Mouse (Mus musculus) erythroblast, adult 5-6 weeks (primary cell): ENCODE data around the gene Ifne. TPM values are rescaled to one million over a fixed set of nuclear protein-coding genes. Genes with fewer than 3 reads are reported as not detected.
"Not testable (repeated sequence)": the region's sequence is repeated elsewhere in the genome, so short reads cannot be mapped to it uniquely, and the experiment has no call there.

Experiments used
- ATAC-seq: replicated peaks from 2 replicates; pipeline ENCODE4 v1.8.0; 2016; ENCODE audit warnings: moderate number of reproducible peaks, mild to moderate bottlenecking, moderate TSS enrichment, inconsistent platforms; ENCODE audit not compliant: poor library complexity, low FRiP score, severe bottlenecking
- total RNA-seq, 2 experiments: library from RNA; stranded (forward) in 1 of 2; stranded (reverse) in 1 of 2; fragments of 150-400 nt in 1 of 2; fragments of 200-764, 138-1000 nt in 1 of 2; gene quantifications; 2 replicates each; pipeline versions ENCODE4 v1.2.3 to v1.2.4; 2015 to 2017; ENCODE audit warnings: low replicate concordance in 2 of 2

Ifne gene
- total RNA-seq, 2 experiments from 2014 or later, result not detected

DNA sequence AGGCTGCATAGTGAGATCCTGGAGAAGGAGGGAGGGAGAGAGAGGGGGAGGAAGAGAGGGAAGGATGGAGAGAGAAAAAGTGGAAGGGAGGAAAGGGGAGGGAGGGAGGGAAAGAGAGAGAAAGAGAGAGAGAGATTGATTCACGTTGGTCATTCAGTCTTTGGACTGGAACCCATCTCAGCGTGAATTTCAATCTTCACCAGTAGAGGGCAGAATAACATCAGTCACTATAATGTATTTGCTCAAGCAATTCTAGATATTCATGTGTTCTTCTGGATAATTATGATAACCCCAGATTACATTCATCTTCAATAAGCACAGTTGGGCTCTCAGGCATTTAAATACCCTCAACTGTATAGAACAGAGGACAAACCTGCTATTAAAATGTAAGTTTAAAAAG, 7.3 kb downstream of the Ifne start:
- ATAC-seq, result no peak

DNA sequence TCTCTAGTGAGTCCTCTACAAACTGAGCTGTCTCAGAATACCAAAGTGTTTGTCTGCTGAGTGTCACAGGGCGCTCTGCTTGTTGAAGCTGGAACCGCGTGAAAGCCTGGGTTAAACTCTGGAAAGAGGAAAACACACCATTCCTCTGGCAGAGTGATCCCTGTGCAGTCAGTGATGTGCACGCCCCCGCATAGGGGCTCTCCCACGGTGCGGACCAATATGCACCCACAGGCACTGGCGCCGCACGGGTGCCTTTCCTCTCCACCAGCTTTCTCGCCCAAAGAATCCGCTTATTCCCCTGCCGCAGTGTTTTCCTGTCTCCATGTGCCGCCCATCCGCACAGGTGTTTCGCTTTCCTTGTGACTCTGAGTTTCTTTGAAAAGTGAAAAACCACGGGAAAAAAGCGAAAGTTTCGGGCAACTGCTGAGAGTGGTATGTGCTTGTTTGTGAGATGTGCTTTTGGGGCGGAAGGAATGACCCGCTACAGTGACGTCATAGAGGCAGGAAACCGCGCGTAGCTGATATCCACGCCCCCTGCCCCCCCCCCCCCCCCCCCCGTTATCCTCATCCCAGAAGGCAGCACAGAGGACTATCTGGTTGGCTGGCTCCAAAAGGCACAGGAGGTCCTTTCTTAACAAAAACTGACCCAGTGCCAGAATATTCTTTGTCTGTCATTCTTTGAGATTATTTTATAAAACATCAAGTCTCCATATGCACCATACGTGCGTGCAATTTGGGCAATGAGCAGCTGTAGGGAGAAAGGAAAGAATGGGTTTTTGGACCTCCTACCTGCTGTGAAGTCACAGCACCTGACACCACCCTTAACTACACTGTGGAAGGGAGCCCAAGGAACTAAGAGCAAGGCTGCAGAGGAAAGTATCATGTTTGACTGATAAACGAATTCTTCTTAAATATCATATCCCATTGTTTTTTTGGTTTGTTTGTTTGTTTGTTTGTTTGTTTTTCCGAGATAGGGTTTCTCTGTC, 11.8 kb downstream of the Ifne start:
- ATAC-seq, result peak; percentile 75

DNA sequence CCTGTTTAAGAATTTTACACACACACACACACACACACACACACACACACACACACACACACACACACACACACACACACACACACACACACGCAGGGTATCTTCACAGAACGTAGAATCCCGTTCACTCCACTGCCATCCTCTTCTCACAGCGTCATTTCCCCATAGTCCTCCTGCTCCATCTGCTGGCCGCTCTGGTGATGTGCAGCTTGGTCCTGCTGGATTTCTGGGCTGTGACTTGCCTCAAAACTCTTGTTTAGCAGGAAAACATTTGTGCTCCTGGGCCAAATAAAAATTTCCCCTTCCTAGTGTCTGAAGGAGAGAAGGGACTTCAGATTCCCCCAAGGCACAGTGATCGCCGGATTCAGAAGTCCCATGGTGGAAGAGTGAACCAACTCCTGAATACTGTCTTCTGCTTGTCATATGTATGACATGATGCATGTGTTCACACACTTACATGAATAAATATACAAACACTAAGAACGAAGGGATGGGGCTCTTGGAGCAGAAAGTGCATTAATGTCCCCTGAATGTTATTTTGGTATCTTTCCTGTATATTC, 12.6 kb downstream of the Ifne start:
- peak; percentile 95 for ATAC-seq

DNA sequence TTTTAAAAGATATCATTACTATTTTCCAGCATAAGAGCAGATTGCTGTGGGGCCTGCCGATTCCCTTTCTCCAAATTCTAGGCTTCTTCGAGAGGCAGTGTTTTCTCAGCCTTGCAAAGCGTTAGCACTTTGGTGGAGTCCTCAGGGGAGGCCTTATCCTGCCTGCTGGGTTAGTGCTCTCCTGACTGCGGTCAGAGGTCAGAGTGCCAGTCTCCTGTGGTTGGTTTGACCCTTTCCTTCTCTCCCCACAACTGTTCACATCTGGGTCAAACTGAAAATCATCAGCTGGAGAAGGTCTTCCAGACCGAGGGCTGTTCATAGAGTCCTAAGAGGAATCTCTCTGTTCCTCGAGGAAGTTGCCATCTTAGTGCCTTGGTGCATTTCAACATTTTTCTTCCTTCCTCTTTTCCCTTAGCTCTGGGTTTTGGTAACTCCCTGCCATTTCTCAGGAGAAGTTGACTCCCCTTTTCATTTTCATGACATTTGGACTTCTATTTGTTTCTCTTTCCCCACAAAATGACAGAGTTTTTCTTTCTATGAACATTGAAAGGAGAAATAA, 14.9 kb downstream of the Ifne start:
- ATAC-seq, result no peak

DNA sequence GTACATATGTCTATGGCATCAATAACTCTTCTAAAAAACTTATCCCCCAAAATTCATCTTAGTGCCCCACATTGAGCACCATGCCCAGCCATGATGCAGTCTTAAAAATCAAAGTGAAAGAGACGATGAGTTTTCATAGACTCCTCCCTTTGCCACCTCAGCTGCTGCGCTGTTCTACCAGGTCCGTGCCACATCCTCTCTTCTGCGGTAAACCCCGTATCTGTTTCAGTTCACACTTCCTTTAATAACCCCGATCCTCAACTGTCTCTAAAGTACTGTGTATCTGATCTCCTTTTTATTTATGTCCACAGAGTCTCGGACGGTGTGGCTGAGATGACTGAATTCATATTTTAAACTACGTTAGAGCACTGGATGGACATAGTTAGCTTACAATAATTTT, 15.4 kb downstream of the Ifne start:
- no peak for ATAC-seq

DNA sequence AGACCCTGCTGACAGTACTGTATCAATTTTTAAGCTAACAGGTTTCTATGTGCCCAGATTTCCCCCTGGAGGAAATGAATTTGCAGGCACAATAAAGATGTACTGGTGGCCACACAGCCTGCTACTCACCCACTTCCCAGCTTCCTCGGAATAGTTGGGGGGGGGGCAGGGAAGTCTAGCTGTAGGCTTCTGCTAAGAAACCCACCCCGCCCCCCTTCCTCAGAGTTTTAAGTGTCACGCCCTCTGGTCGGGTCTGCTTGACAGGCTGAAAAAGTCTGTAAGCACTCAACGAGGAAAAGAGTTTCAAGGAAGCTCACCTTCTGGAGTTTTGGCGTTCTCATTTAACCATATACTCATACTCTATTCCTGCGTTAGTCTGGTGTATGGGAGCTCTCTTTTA, 16.7 kb downstream of the Ifne start:
- no peak for ATAC-seq

DNA sequence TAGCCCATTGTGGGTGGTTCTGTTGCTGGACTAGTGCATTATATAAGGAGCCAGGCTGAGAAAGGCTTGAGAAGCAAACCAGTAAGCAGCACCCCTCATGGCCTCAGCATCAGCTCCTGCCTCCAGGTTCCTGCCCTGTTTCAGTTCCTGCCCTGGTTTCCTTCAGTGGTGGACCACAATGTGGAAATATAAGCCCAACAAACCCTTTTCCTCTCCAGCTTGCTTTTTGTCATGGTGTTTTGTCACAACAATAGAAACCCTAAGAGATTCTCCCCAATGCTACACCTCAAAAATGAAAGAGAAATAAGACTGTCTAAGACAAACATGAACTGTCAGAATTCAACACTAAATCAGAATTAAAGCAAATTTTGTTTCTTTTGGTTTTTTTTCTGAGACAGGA, 20.8 kb downstream of the Ifne start:
- ATAC-seq, result no peak

DNA sequence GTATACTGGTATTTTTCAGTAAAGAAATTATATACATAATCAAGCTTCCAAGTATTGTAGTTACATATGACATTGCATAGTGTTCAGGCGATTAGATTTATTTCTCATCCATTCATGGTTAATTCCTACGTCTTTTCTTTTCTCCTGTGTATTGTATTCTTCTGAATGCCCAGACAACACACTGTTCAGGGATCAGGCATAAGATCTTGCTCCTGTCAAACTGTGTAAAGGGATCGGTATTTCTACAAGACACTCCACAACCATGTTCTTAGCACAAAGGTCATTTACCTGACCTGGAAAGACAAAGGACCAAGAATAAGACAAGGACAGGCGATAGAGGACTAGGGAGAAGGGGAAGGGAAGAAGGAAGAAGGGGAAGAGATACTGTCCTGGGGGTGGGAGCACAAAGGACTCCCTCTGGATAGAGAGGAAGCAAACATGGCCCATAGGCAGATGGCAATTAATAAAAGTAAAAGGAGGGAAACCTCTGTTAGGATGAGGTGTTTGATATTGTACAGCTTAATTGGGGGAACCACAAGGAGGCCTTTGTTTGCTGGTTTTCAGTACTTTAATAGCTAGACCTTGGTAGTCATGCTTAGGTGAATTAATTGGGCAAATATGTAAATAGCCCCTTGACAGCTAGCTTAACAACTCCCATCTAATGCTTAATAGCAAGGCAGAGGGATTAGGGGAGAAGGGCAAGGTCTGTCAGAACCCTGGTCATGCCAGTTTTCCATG, 28.8 kb downstream of the Ifne start:
- no peak for ATAC-seq

DNA sequence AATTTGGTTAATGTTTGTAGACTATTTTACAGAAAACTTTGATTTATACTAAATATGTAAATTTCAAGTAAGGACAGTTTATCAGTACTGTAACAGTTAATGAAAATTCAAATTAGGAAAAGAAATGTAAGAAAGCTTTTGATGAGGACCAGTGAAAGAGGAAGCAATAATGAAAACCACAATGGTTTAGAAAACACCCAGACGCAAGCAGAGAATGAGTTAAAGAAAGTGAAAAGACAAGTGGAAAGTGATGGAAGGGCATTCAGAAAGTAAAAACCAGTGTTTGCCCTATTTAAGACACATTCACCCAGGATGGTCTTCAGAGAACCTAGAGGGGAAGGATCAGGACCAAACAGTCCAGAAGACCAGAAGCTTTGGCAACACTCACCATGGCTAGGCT, 30.3 kb downstream of the Ifne start, which contains the start of gene Ifna1:
TSS of gene Ifna1 (plus strand) at position 390 of the 400 bp plus-strand sequence.
- no peak for ATAC-seq

DNA sequence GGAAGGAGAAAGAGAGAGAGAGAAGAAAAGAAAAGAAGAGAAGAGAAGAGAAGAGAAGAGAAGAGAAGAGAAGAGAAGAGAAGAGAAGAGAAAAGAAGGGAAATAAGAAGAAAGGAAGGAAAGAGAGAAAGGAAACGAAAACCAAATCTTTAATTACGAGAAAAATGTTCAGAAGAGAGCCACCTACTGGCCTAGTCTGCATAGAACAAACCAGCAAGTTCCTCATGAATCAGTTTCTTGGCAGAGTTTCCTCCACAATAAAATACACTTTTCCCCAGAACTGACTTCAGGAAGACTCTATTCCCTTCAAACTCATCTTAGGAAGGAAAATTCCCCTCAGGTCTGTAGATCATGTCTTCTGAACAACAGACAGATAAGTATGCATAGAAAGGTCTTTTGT, 34.7 kb downstream of the Ifne start:
- ATAC-seq, result no peak

DNA sequence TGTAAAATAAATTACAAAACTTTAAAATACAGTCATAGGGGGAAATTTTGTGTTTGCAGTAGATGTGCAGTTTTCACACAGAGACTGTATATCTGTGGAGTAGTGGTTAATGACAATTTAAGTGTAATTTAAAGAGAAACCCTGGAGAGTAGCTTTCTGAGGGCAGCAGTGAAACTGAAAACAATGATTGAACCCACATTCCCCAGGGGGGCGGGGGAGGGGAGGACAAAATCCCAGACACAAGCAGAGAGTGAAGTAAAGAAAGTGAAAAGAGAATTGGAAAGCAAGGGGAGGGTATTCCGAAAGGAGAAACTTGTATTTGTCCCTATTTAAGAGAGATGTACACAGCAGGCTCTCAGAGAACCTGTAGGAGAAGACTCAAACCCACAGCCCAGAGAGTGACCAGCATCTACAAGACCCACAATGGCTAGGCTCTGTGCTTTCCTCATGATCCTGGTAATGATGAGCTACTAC, 38.5 kb downstream of the Ifne start, which contains the start of gene Ifna4:
TSS of gene Ifna4 (plus strand) at position 424 of the 474 bp plus-strand sequence.
- ATAC-seq, result no peak

DNA sequence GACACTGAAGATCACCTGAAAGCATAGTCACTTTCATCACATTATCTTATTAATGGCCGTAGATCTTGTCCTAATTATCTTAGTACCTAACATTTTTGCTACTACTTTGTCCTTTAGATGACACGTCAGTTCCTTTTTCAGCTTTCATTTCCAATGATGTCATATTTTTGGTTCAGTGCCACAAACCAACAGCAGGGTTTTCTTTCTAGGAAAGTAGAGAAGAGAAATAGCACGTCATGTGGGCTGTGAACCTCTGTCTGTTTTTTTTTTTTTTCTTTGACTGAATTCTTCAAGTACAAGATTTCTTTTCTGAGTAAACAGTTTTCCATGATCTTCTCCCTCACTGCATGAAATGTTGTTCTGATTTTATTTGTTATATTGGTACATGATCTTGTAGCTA, 39.9 kb downstream of the Ifne start:
- no peak for ATAC-seq

DNA sequence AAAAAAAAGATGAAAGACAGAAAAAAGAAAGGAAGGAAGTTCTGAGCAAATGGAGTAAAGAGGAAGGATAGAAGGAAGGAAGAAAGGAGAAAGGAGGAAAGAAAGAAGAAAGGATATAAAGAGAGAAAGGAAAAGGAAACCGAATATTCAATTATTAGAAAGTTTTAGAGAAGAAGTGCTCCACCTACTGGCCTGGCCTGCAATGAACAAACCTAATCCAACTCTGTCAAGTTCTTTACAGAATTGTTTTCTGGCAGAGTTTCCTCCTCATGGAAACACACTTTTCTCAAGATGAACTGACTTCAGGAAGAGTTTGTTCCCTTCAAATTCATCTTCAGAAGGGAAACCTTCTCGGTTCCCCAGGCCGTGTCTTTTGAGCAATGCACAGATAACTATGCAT, 41.2 kb downstream of the Ifne start:
- ATAC-seq, result no peak

DNA sequence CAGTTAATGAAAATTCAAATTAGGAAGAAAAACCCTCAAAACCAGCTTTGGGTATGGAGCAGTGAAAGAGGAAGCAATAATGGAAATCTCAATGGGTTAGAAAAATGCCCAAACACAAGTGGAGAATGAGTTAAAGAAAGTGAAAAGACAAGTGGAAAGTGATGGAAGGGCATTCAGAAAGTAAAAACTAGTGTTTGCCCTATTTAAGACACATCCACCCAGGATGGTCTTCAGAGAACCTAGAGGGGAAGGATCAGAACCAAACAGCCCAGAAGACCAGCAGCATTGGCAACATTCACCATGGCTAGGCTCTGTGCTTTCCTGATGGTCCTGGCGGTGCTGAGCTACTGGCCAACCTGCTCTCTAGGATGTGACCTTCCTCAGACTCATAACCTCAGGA, 44.8 kb downstream of the Ifne start, which contains the start of gene Ifna5:
TSS of gene Ifna5 (plus strand) at position 301 of the 400 bp plus-strand sequence.
- ATAC-seq, result not testable (repeated sequence)

DNA sequence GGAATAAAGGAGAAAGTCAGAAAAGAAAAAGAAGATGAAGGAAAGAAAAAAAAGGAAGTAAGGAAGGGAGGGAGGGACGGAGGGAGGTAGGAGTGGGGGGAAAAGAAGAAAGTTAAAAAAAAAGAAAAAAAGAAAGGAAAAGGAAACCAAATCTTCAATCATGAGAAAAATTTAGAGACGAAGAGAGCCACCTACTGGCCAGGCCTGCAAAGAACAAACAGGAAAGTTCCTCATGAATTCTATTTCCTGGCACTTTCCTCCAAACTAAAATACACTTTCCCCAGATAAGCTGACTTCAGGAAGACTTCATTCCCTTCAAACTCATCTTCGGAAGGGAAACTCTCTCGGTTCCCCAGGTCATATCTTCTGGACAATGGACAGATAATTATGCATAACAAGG, 49.5 kb downstream of the Ifne start:
- ATAC-seq, result no peak

Other genes with a start within 250 kb of the Ifne start
- gene C87499, start 245.8 kb downstream of the Ifne start, total RNA-seq (2015; ENCODE audit: low replicate concordance), result not detected in 2 replicates
- not detected in 2 replicates for gene C87499, start 245.8 kb downstream of the Ifne start, total RNA-seq (2017; ENCODE audit: low replicate concordance)
- not detected in 2 replicates for gene Ifna13, start 235.7 kb downstream of the Ifne start, total RNA-seq (2015; ENCODE audit: low replicate concordance)
- not detected in 2 replicates for gene Ifna13, start 235.7 kb downstream of the Ifne start, total RNA-seq (2017; ENCODE audit: low replicate concordance)
- not detected in 2 replicates for gene Ifna16, start 203.3 kb downstream of the Ifne start, total RNA-seq (2015; ENCODE audit: low replicate concordance)
- gene Ifna16, start 203.3 kb downstream of the Ifne start, total RNA-seq (2017; ENCODE audit: low replicate concordance), result not detected in 2 replicates
- not detected in 2 replicates for gene Ifna2, start 196.3 kb downstream of the Ifne start, total RNA-seq (2015; ENCODE audit: low replicate concordance)
- not detected in 2 replicates for gene Ifna2, start 196.3 kb downstream of the Ifne start, total RNA-seq (2017; ENCODE audit: low replicate concordance)
- gene Ifnab, start 188.8 kb downstream of the Ifne start, total RNA-seq (2015; ENCODE audit: low replicate concordance), result not detected in 2 replicates
- gene Ifnab, start 188.8 kb downstream of the Ifne start, total RNA-seq (2017; ENCODE audit: low replicate concordance), result not detected in 2 replicates
- not detected in 2 replicates for gene Gm26566, start 158.4 kb downstream of the Ifne start, total RNA-seq (2015; ENCODE audit: low replicate concordance)
- gene Gm26566, start 158.4 kb downstream of the Ifne start, total RNA-seq (2017; ENCODE audit: low replicate concordance), result not detected in 2 replicates
- gene Klhl9, start 157.7 kb downstream of the Ifne start, total RNA-seq (2015; ENCODE audit: low replicate concordance), result 18.6 and 26.3 TPM in 2 replicates
- gene Klhl9, start 157.7 kb downstream of the Ifne start, total RNA-seq (2017; ENCODE audit: low replicate concordance), result 24.0 and 29.5 TPM in 2 replicates
- not detected in 2 replicates for gene Gm13271, start 125.3 kb downstream of the Ifne start, total RNA-seq (2015; ENCODE audit: low replicate concordance)
- not detected in 2 replicates for gene Gm13271, start 125.3 kb downstream of the Ifne start, total RNA-seq (2017; ENCODE audit: low replicate concordance)
- gene Gm13283, start 120.1 kb downstream of the Ifne start, total RNA-seq (2015; ENCODE audit: low replicate concordance), result not detected in 2 replicates
- gene Gm13283, start 120.1 kb downstream of the Ifne start, total RNA-seq (2017; ENCODE audit: low replicate concordance), result not detected in 2 replicates
- gene Gm13290, start 106.4 kb downstream of the Ifne start, total RNA-seq (2015; ENCODE audit: low replicate concordance), result not detected in 2 replicates
- not detected in 2 replicates for gene Gm13290, start 106.4 kb downstream of the Ifne start, total RNA-seq (2017; ENCODE audit: low replicate concordance)
- not detected in 2 replicates for gene Gm13289, start 103.3 kb downstream of the Ifne start, total RNA-seq (2015; ENCODE audit: low replicate concordance)
- not detected in 2 replicates for gene Gm13289, start 103.3 kb downstream of the Ifne start, total RNA-seq (2017; ENCODE audit: low replicate concordance)
- gene Gm13272, start 100.4 kb downstream of the Ifne start, total RNA-seq (2015; ENCODE audit: low replicate concordance), result not detected in 2 replicates
- gene Gm13272, start 100.4 kb downstream of the Ifne start, total RNA-seq (2017; ENCODE audit: low replicate concordance), result not detected in 2 replicates
- not detected in 2 replicates for gene Ifnz, start 98.1 kb downstream of the Ifne start, total RNA-seq (2015; ENCODE audit: low replicate concordance)
- gene Ifnz, start 98.1 kb downstream of the Ifne start, total RNA-seq (2017; ENCODE audit: low replicate concordance), result not detected in 2 replicates
- not detected in 2 replicates for gene Gm13276, start 94.5 kb downstream of the Ifne start, total RNA-seq (2015; ENCODE audit: low replicate concordance)
- not detected in 2 replicates for gene Gm13276, start 94.5 kb downstream of the Ifne start, total RNA-seq (2017; ENCODE audit: low replicate concordance)
- not detected in 2 replicates for gene Gm13277, start 91.6 kb downstream of the Ifne start, total RNA-seq (2015; ENCODE audit: low replicate concordance)
- not detected in 2 replicates for gene Gm13277, start 91.6 kb downstream of the Ifne start, total RNA-seq (2017; ENCODE audit: low replicate concordance)
- gene Gm13278, start 88.7 kb downstream of the Ifne start, total RNA-seq (2015; ENCODE audit: low replicate concordance), result not detected in 2 replicates
- gene Gm13278, start 88.7 kb downstream of the Ifne start, total RNA-seq (2017; ENCODE audit: low replicate concordance), result not detected in 2 replicates
- gene Gm13275, start 85.7 kb downstream of the Ifne start, total RNA-seq (2015; ENCODE audit: low replicate concordance), result not detected in 2 replicates
- not detected in 2 replicates for gene Gm13275, start 85.7 kb downstream of the Ifne start, total RNA-seq (2017; ENCODE audit: low replicate concordance)
- gene Gm13279, start 82.8 kb downstream of the Ifne start, total RNA-seq (2015; ENCODE audit: low replicate concordance), result not detected in 2 replicates
- not detected in 2 replicates for gene Gm13279, start 82.8 kb downstream of the Ifne start, total RNA-seq (2017; ENCODE audit: low replicate concordance)
- not detected in 2 replicates for gene Gm13285, start 80.5 kb downstream of the Ifne start, total RNA-seq (2015; ENCODE audit: low replicate concordance)
- gene Gm13285, start 80.5 kb downstream of the Ifne start, total RNA-seq (2017; ENCODE audit: low replicate concordance), result not detected in 2 replicates
- not detected in 2 replicates for gene Gm13287, start 76.9 kb downstream of the Ifne start, total RNA-seq (2015; ENCODE audit: low replicate concordance)
- not detected in 2 replicates for gene Gm13287, start 76.9 kb downstream of the Ifne start, total RNA-seq (2017; ENCODE audit: low replicate concordance)
- not detected in 2 replicates for gene Gm13288, start 74.7 kb downstream of the Ifne start, total RNA-seq (2015; ENCODE audit: low replicate concordance)
- gene Gm13288, start 74.7 kb downstream of the Ifne start, total RNA-seq (2017; ENCODE audit: low replicate concordance), result not detected in 2 replicates
- gene Ifna7, start 64.0 kb downstream of the Ifne start, total RNA-seq (2015; ENCODE audit: low replicate concordance), result not detected in 2 replicates
- not detected in 2 replicates for gene Ifna7, start 64.0 kb downstream of the Ifne start, total RNA-seq (2017; ENCODE audit: low replicate concordance)
- gene Ifna11, start 60.2 kb downstream of the Ifne start, total RNA-seq (2015; ENCODE audit: low replicate concordance), result not detected in 2 replicates
- gene Ifna11, start 60.2 kb downstream of the Ifne start, total RNA-seq (2017; ENCODE audit: low replicate concordance), result not detected in 2 replicates
- not detected in 2 replicates for gene Ifna6, start 52.8 kb downstream of the Ifne start, total RNA-seq (2015; ENCODE audit: low replicate concordance)
- gene Ifna6, start 52.8 kb downstream of the Ifne start, total RNA-seq (2017; ENCODE audit: low replicate concordance), result not detected in 2 replicates
- not detected in 2 replicates for gene Ifna5, start 44.7 kb downstream of the Ifne start, total RNA-seq (2015; ENCODE audit: low replicate concordance)
- gene Ifna5, start 44.7 kb downstream of the Ifne start, total RNA-seq (2017; ENCODE audit: low replicate concordance), result not detected in 2 replicates
- gene Ifna4, start 38.3 kb downstream of the Ifne start, total RNA-seq (2015; ENCODE audit: low replicate concordance), result not detected in 2 replicates
- not detected in 2 replicates for gene Ifna4, start 38.3 kb downstream of the Ifne start, total RNA-seq (2017; ENCODE audit: low replicate concordance)
- gene Ifna1, start 30.1 kb downstream of the Ifne start, total RNA-seq (2015; ENCODE audit: low replicate concordance), result not detected in 2 replicates
- gene Ifna1, start 30.1 kb downstream of the Ifne start, total RNA-seq (2017; ENCODE audit: low replicate concordance), result not detected in 2 replicates